Mouse (Mus musculus) hindbrain, embryonic 15.5 days (tissue): Measurements from ENCODE around the gene Actn4. TPM values are rescaled to one million over a fixed set of nuclear protein-coding genes. Genes with fewer than 3 reads are reported as not detected.

Experiments used
- ATAC-seq: fragments of 200-750 bp; cut with Nextera tagmentation; 2 replicates; pipeline ENCODE4 v1.8.0; 2017; ENCODE audit warnings: low read depth, moderate number of reproducible peaks, moderate TSS enrichment; ENCODE audit not compliant: low FRiP score
- H3K27ac ChIP-seq: fragments of 300-500 bp; sonication (generic); replicated peaks from 2 replicates; pipeline ENCODE4 v1.5.1; 2015; ENCODE audit warnings: mild to moderate bottlenecking, inconsistent platforms
- H3K27me3 ChIP-seq: fragments of 300-500 bp; sonication (generic); 2 replicates; pipeline ENCODE4 v1.6.1; 2015; ENCODE audit warnings: control low read depth, inconsistent platforms
- H3K36me3 ChIP-seq: fragments of 300-500 bp; sonication (generic); 2 replicates; pipeline ENCODE4 v1.6.1; 2015; ENCODE audit warnings: control low read depth, inconsistent platforms
- H3K4me1 ChIP-seq: fragments of 300-500 bp; sonication (generic); replicated peaks from 2 replicates; pipeline ENCODE4 v1.6.1; 2015; ENCODE audit warnings: control low read depth, inconsistent platforms
- H3K4me2 ChIP-seq: fragments of 300-500 bp; sonication (generic); 2 replicates; pipeline ENCODE4 v1.6.1; 2015; ENCODE audit warnings: moderate library complexity, mild to moderate bottlenecking, inconsistent platforms
- H3K4me3 ChIP-seq: fragments of 300-500 bp; sonication (generic); 2 replicates; pipeline ENCODE4 v1.5.1; 2015; ENCODE audit warnings: mild to moderate bottlenecking, inconsistent platforms
- H3K9ac ChIP-seq: fragments of 300-500 bp; sonication (generic); 2 replicates; pipeline ENCODE4 v1.6.1; 2015; ENCODE audit warnings: inconsistent platforms
- H3K9me3 ChIP-seq: fragments of 300-500 bp; sonication (generic); 2 replicates; pipeline ENCODE4 v1.6.1; 2016; ENCODE audit warnings: control low read depth, inconsistent platforms
- WGBS: fragments of 180-500 bp; shearing (Covaris S2); methylation state at CpG from one replicate; pipeline ENCODE4 v1.1.7; 2015; 5-methylcytosine and 5-hydroxymethylcytosine counted together
- polyA plus RNA-seq: library from polyadenylated mRNA; unstranded; fragments of >200 nt; fragmentation: Nextera tagmentation; extraction: Ambion mirVana; gene quantifications from 2 replicates; pipeline ENCODE4 v1.2.1, GENCODE M21; 2015

Gene Actn4
- polyA plus RNA-seq, 1 experiment from 2014 or later = 154 TPM

- H3K4me3 ChIP-seq = no peak overlapping the region
- no peaks in the 10 kb centered on the region for H3K27me3 ChIP-seq
- no peak for ATAC-seq
- no peak overlapping the region for H3K4me2 ChIP-seq
- no peaks in the 10 kb centered on the region for H3K9me3 ChIP-seq
- no peaks in the 10 kb centered on the region for H3K36me3 ChIP-seq
- H3K27ac ChIP-seq = no peak overlapping the region
- WGBS = 46% methylated on average over 1 of the region's 1 CpGs
- no peak overlapping the region for H3K9ac ChIP-seq
- no peaks in the 10 kb centered on the region for H3K4me1 ChIP-seq
These were observed 112.4 kb downstream of the Actn4 start for GRCm38 (mm10) chr7:28849700-28850236.

- no peak overlapping the region for H3K4me3 ChIP-seq
- H3K9me3 ChIP-seq = no peaks in the 10 kb centered on the region
- no peaks in the 10 kb centered on the region for H3K4me1 ChIP-seq
- ATAC-seq = no peak
- no peak overlapping the region for H3K9ac ChIP-seq
- H3K27me3 ChIP-seq = no peaks in the 10 kb centered on the region
- 79% methylated on average over 1 of the region's 1 CpGs for WGBS
- H3K36me3 ChIP-seq = no peaks in the 10 kb centered on the region
- H3K4me2 ChIP-seq = no peak overlapping the region
- no peak overlapping the region for H3K27ac ChIP-seq
These were observed 114.9 kb downstream of the Actn4 start for GRCm38 (mm10) chr7:28847273-28847672.

Other genes starting within 250 kb of the Actn4 start
- 4.1 and 5.2 TPM in 2 replicates for gene Fbxo17, start 245.5 kb downstream of the Actn4 start, polyA plus RNA-seq
- 113 TPM in 2 replicates for gene Mrps12, start 220.5 kb downstream of the Actn4 start, polyA plus RNA-seq
- gene Sars2, start 220.3 kb downstream of the Actn4 start, polyA plus RNA-seq = 19.5 TPM in 2 replicates
- 0.54 and 0.71 TPM in 2 replicates for gene Ccer2, start 206.2 kb downstream of the Actn4 start, polyA plus RNA-seq
- 112 and 125 TPM in 2 replicates for gene Sirt2, start 195.6 kb downstream of the Actn4 start, polyA plus RNA-seq
- gene Nfkbib, start 194.8 kb downstream of the Actn4 start, polyA plus RNA-seq = 66.3 and 69.0 TPM in 2 replicates
- gene Rinl, start 173.4 kb downstream of the Actn4 start, polyA plus RNA-seq = 2.6 and 2.7 TPM in 2 replicates
- gene Hnrnpl, start 153.8 kb downstream of the Actn4 start, polyA plus RNA-seq = 162 and 180 TPM in 2 replicates
- gene Ech1, start 137.1 kb downstream of the Actn4 start, polyA plus RNA-seq = 97.8 and 98.0 TPM in 2 replicates
- 5.7 and 7.2 TPM in 2 replicates for gene Lgals4, start 128.5 kb downstream of the Actn4 start, polyA plus RNA-seq
- gene Lgals7, start 98.5 kb downstream of the Actn4 start, polyA plus RNA-seq = 4.7 and 7.9 TPM in 2 replicates
- 0.51 and 0.58 TPM in 2 replicates for gene Capn12, start 80.9 kb downstream of the Actn4 start, polyA plus RNA-seq
- gene Eif3k, start 19.5 kb upstream of the Actn4 start, polyA plus RNA-seq = 283 and 294 TPM in 2 replicates
- 10.6 and 10.8 TPM in 2 replicates for gene Map4k1, start 19.7 kb upstream of the Actn4 start, polyA plus RNA-seq
- gene Ryr1, start 162.8 kb upstream of the Actn4 start, polyA plus RNA-seq = 8.6 and 10.3 TPM in 2 replicates
- gene Rasgrp4, start 172.5 kb upstream of the Actn4 start, polyA plus RNA-seq = 0.87 and 0.91 TPM in 2 replicates
- 33.0 and 37.9 TPM in 2 replicates for gene Fam98c, start 193.9 kb upstream of the Actn4 start, polyA plus RNA-seq
- 0.46 and 0.70 TPM in 2 replicates for gene Ggn, start 207.9 kb upstream of the Actn4 start, polyA plus RNA-seq
- 9.5 and 11.9 TPM in 2 replicates for gene Spred3, start 208.1 kb upstream of the Actn4 start, polyA plus RNA-seq
- 272 and 274 TPM in 2 replicates for gene Psmd8, start 218.4 kb upstream of the Actn4 start, polyA plus RNA-seq